Comparison of ENCODE assay signal across 18 mouse cellular contexts in the genomic region with DNA sequence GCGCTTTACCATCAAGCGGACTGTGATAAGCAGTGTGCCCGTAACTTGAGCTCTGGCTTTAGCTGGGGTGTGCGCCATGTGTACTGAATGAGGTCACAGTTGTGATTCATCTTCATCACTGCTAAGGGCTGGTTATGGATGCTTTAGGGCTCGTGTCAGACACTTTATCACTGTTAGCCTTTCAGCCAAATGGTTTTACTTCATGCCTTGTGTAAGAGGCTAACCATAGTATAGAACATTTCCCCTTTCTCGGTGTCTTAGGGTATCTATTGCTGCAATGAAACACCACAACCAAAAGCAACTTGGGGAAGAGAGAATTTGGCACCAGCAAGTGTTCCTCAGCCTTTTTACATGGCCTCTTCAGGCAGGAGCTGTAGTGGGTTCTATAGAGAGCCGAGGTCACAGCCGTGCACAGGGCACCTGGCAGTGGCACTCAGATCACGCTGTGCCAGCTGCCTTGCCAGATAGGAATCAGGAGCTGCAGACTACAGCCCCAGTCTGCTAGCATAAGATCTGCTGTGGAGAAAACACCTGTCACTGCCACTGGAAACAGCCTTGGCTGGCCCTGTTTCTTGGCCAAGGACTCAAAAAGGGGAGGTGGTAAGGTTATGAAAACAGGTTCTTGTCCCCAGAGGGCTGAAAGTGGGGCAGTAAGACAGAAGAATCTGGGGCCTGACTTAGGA. TPM values are rescaled to one million over a fixed set of nuclear protein-coding genes. Genes with fewer than 3 reads are reported as not detected.
A peak's percentile ranks its signal among the peaks of the same experiment; 100 is the strongest.
DNase-seq lines count a peak whose midpoint lies in the region; ATAC-seq and TF ChIP-seq lines count a peak whose summit lies in the region.
"Had no signal": no experiment of that assay in that cellular context is flagged by ENCODE, and none has a peak within 500 bp of the region (broad histone marks: within the 10 kb centered on the region; RNA-seq: fewer than 3 reads in every experiment).

No protein-coding gene starts in this region.

- peak; percentile 84 for ATAC-seq in granulocyte monocyte progenitor cell, adult 5-6 weeks (replicated peaks; ENCODE audit: poor library complexity, severe bottlenecking)
- ATAC-seq: forebrain, embryonic 13.5 days had no signal

- H3K79me3 ChIP-seq in C2C12 (ENCODE audit: low read depth), result no peaks in the 10 kb centered on the region

- H3K36me3 ChIP-seq in C2C12 (ENCODE audit: control insufficient read depth, insufficient read depth), result peaks cover 82% of the 10 kb centered on the region

- intact Hi-C loops in gastrocnemius, adult 2 months (cut with DNase I), result no loop called here

- no peaks in the 10 kb centered on the region for H3K79me2 ChIP-seq in C2C12 (ENCODE audit: control insufficient read depth, insufficient read depth)

- TF ChIP-seq CTCF in gastrocnemius, adult 2 months (IDR thresholded peaks at IDR 0.05), result no peak
- no peak for TF ChIP-seq CTCF in C2C12 (IDR thresholded peaks at IDR 0.05; ENCODE audit: control insufficient read depth, insufficient read depth, insufficient read length)

- no peaks in the 10 kb centered on the region for H3K27me3 ChIP-seq in C2C12 (ENCODE audit: control insufficient read depth, insufficient read depth, insufficient read length)
- H3K27me3 ChIP-seq: embryonic facial prominence, embryonic 13.5 days; forebrain, embryonic 13.5 days; heart, embryonic 12.5 days; liver, embryonic 15.5 days; midbrain, embryonic 12.5 days had no signal

- DNase-seq in gastrocnemius, adult 2 months, result peak; percentile 76
- no peak for DNase-seq in gastrocnemius, postnatal 10 days
- peak; percentile 49 for DNase-seq in adrenal gland, postnatal 25 days
- DNase-seq in retina, embryonic 14.5 days (ENCODE audit: low spot score), result no peak
- no peak for DNase-seq in kidney, adult 9 months
- DNase-seq in urinary bladder, postnatal 10 days (ENCODE audit: low spot score), result no peak
- DNase-seq: cerebellum, adult 9-10 months; heart, postnatal 36 days; kidney, adult 2 months; layer of hippocampus, postnatal 36 days had no signal

- no peak overlapping the region for H3K4me3 ChIP-seq in gastrocnemius, adult 2 months
- no peak overlapping the region for H3K4me3 ChIP-seq in C2C12 (ENCODE audit: insufficient read depth, poor library complexity, severe bottlenecking)
- H3K4me3 ChIP-seq: embryonic facial prominence, embryonic 13.5 days; forebrain, embryonic 13.5 days; heart, embryonic 12.5 days; limb, embryonic 10.5 days; liver, embryonic 15.5 days; midbrain, embryonic 12.5 days had no signal

- peak overlapping the region; percentile 79 for H3K27ac ChIP-seq in gastrocnemius, adult 2 months
- H3K27ac ChIP-seq: embryonic facial prominence, embryonic 13.5 days; forebrain, embryonic 13.5 days; limb, embryonic 10.5 days; liver, embryonic 15.5 days; midbrain, embryonic 12.5 days had no signal

- H3ac ChIP-seq in C2C12 (ENCODE audit: control insufficient read depth, insufficient read length, low read depth), result no peak overlapping the region

TF ChIP-seq in C2C12, 6 proteins besides CTCF, POLR2A, EP300 and RAD21:
- TF ChIP-seq MYOD1 (IDR thresholded peaks at IDR 0.05; ENCODE audit: control insufficient read depth, insufficient read length, low read depth), result peak; percentile 87
- no peak for TF ChIP-seq CEBPB (IDR thresholded peaks at IDR 0.05; ENCODE audit: low read depth)

RNA-seq across cellular contexts. Expression of gene Mrap, which starts 27.3 kb away (rescaled TPM):
- under 1 TPM in 1 of 2 experiments, not detected in 1; 0.84 TPM for total RNA-seq in gastrocnemius, adult 2 months (2021)
- 1 to 10 TPM in 1 of 2 experiments, under 1 TPM in 1; 0.97 to 2.8 TPM for total RNA-seq in gastrocnemius, postnatal 10 days (2021)
- not detected for polyA plus RNA-seq in C2C12 (2012; fragmentation: generic; extraction: Trizol)
- total RNA-seq in adrenal gland, postnatal 25 days (2021), result 391 and 677 TPM in 2 replicates
- not detected in 2 replicates for total RNA-seq in granulocyte monocyte progenitor cell, adult 5-6 weeks (2014; fragmentation: Nextera tagmentation)
- total RNA-seq in granulocyte monocyte progenitor cell, adult 5-6 weeks (2017), result 0.62 TPM in 1 of 2 replicates, not detected in the other
- polyA plus RNA-seq: embryonic facial prominence, embryonic 13.5 days; forebrain, embryonic 13.5 days; midbrain, embryonic 12.5 days had no signal

RNA-seq across cellular contexts. Expression of gene Mis18a, which starts 38.1 kb away (rescaled TPM):
- under 1 TPM; 0.61 to 0.66 TPM for total RNA-seq in gastrocnemius, adult 2 months (2021)
- total RNA-seq in gastrocnemius, postnatal 10 days (2021), result 1 to 10 TPM; 3.4 to 4.8 TPM
- 22.2 TPM for polyA plus RNA-seq in C2C12 (2012; fragmentation: generic; extraction: Trizol)
- 8.6 and 9.7 TPM in 2 replicates for total RNA-seq in adrenal gland, postnatal 25 days (2021)
- 47.2 and 51.6 TPM in 2 replicates for total RNA-seq in granulocyte monocyte progenitor cell, adult 5-6 weeks (2014; fragmentation: Nextera tagmentation)
- 38.0 and 70.5 TPM in 2 replicates for total RNA-seq in granulocyte monocyte progenitor cell, adult 5-6 weeks (2017)

RNA-seq across cellular contexts. Expression of gene Urb1, which starts 44.9 kb away (rescaled TPM):
- 1 to 10 TPM; 4.7 to 5.0 TPM for total RNA-seq in gastrocnemius, adult 2 months (2021)
- 1 to 10 TPM; 5.0 to 5.7 TPM for total RNA-seq in gastrocnemius, postnatal 10 days (2021)
- polyA plus RNA-seq in C2C12 (2012; fragmentation: generic; extraction: Trizol), result 7.5 TPM
- total RNA-seq in adrenal gland, postnatal 25 days (2021), result 14.3 and 17.2 TPM in 2 replicates
- total RNA-seq in granulocyte monocyte progenitor cell, adult 5-6 weeks (2014; fragmentation: Nextera tagmentation), result 22.6 and 23.4 TPM in 2 replicates
- total RNA-seq in granulocyte monocyte progenitor cell, adult 5-6 weeks (2017), result 12.1 and 15.2 TPM in 2 replicates

Comparison
In these comparisons a context has a peak if more than half of its experiments do, and no peak if none do; other contexts are left out.
1. DNase-seq: peak in gastrocnemius, adult 2 months (single experiment) and adrenal gland, postnatal 25 days (single experiment); none in gastrocnemius, postnatal 10 days (single experiment), retina, embryonic 14.5 days (single experiment), kidney, adult 9 months (single experiment) and urinary bladder, postnatal 10 days (single experiment).
2. RNA of gene Mrap, which starts 27.3 kb away (total RNA-seq): 391 to 677 TPM in adrenal gland, postnatal 25 days; 0.97 to 2.8 TPM in gastrocnemius, postnatal 10 days, 0.84 TPM in gastrocnemius, adult 2 months and 0.62 TPM in granulocyte monocyte progenitor cell, adult 5-6 weeks; every median in the first group is over 100 times any median in the second.